Mouse (Mus musculus): ENCODE measurements at regions not wholly inside any gene's neighbourhood (a gene's known extent, or its start where the extent isn't known, plus 50 kb on each side); places are given as distances from the start of the nearest gene placed in this dataset.
A peak's percentile ranks its signal among the peaks of the same experiment; 100 is the strongest.

GRCm38 (mm10) chr10:117432415-117432814, 52.6 kb upstream of the Cpsf6 start:
- peak; percentile 85 for DNase-seq

GRCm38 (mm10) chr10:117431850-117432249, 52.0 kb upstream of the Cpsf6 start:
- no peak for DNase-seq

- no peak for DNase-seq
Observed at GRCm38 (mm10) chr10:117431086-117431619, 51.3 kb upstream of the Cpsf6 start.

- DNase-seq, result no peak
Observed at GRCm38 (mm10) chr10:117430224-117430884, 50.5 kb upstream of the Cpsf6 start.

GRCm38 (mm10) chr10:117429459-117430183, 49.8 kb upstream of the Cpsf6 start:
- no peak for DNase-seq
